Mouse (Mus musculus) embryonic facial prominence, embryonic 13.5 days (tissue): ENCODE results near the gene Gldc. TPM values are rescaled to one million over a fixed set of nuclear protein-coding genes. Genes with fewer than 3 reads are reported as not detected.

Source experiments
- polyA plus RNA-seq: library from polyadenylated mRNA; unstranded; fragments of >200 nt; fragmentation: Nextera tagmentation; extraction: Ambion mirVana; gene quantifications from 2 replicates; pipeline ENCODE4 v1.2.1, GENCODE M21; 2015

Gene Gldc
- polyA plus RNA-seq, 1 experiment from 2014 or later, result 3.7 TPM

Other genes starting within 250 kb of the Gldc start
- gene Trpd52l3, start 171.6 kb downstream of the Gldc start, polyA plus RNA-seq, result not detected in 2 replicates
- gene Uhrf2, start 144.9 kb downstream of the Gldc start, polyA plus RNA-seq, result 77.6 and 87.7 TPM in 2 replicates
- gene Mbl2, start 57.5 kb upstream of the Gldc start, polyA plus RNA-seq, result not detected in 2 replicates